Mouse (Mus musculus) frontal cortex, adult (tissue): ENCODE measurements around the gene Gspt2.
"Not testable (repeated sequence)": the region's sequence is repeated elsewhere in the genome, so short reads cannot be mapped to it uniquely, and the experiment has no call there.

Source experiments
- ATAC-seq: cut with Nextera tagmentation; 2 replicates; pipeline ENCODE4 v1.9.2; 2017; ENCODE audit warnings: mild to moderate bottlenecking, moderate library complexity, mixed read lengths; ENCODE audit not compliant: low TSS enrichment

The Gspt2 gene

DNA sequence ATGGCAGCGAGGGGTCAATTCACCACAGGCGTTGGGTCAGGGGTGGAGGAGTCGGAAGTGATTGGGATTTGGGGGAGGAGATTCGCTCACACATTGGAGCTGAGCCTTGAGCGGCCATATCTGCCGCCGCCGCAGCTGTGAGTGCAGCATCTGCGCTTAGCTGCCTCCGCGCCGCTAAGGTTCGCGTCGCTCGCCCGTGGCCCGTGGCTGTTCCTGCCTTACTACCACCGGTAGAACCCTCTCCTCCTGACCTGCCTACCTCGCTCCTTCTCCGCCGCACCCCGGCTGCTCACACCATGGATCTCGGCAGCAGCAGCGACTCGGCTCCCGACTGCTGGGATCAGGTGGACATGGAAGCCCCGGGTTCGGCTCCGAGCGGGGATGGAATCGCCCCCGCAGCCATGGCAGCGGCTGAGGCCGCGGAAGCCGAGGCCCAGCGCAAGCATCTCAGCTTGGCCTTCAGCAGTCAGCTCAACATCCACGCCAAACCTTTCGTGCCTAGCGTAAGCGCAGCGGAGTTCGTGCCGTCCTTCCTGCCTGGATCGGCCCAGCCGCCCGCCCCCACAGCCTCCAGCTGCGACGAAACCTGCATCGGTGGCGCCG, at the start of gene Gspt2:
Gspt2 (plus strand) TSS at position 109 of the 603 bp plus-strand sequence.
- peak; percentile 95 for ATAC-seq

DNA sequence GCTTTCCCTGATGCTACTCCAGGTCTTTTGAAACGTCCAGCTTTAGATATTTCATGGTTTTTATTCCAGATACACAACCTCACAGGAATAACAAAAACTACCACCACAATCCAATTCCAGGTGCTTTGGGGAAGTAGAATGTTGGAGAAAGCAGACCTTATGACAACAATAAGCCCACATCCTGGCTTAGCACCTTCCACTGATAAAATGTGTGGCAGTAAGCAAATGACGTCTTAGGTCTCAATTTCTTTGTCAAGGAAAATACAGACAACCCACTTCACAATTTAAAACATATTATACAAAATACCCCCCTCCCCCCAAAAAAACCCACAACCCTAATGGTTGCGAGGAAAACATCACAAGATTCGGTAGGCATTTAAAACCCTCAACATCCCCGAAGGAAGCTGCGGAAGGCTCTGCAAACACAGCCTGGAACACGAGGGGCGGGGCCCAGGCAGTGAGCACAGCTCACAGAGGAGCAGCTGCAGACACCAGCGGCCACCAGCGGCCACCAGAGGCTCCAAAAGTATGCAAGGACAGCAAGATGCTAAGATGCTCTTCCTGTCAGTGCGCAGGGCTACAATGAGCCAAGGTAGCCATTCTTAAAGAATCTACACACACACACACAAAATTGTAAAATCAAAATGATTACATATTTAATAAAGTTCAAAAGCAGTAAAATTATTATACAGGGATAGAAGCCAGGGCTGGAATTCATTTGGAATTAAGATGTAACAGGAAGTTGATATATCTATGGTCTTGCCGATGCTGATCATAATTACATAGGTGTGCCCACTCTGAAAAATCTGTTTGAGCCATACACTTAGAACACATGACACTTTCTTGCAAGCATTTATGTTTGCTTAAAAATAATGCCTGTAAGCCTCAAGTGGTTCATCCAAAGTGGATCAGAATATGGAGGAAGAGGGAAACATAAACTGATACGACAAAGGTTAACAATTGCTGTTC, 10.8 kb upstream of the Gspt2 start:
- peak; percentile 100 for ATAC-seq

DNA sequence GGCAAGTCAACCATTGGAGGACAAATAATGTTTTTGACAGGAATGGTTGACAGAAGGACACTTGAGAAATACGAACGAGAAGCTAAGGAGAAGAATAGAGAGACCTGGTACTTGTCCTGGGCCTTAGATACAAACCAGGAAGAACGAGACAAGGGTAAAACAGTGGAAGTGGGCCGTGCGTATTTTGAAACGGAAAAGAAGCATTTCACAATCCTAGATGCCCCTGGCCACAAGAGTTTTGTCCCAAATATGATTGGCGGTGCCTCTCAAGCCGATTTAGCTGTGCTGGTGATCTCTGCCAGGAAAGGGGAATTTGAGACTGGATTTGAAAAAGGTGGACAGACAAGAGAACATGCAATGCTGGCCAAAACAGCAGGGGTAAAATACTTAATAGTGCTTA, 1.0 kb downstream of the Gspt2 start:
- no peak for ATAC-seq

DNA sequence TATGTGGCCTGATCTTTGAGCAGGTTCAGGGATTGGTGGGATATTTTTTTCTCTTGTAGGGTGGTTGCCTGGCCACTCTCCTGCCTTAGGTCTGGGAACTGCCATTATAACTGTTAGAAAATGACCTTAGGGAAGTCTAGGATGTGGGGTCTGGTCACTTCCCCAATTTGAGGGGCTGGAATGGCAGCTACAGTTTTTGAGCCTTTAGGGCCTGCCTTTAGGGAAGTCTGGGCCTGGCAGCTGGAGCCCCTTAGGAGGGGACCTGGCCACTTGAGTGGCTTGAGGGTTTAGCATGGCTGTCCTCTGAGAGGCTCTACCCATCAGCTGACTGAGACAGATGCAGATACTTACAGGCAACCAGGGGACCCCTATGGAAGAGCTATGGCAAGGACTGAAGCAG, 12.7 kb downstream of the Gspt2 start:
- no peak for ATAC-seq

GRCm38 (mm10) chrX:94657734-94658133, 21.9 kb downstream of the Gspt2 start:
- ATAC-seq: no peak

DNA sequence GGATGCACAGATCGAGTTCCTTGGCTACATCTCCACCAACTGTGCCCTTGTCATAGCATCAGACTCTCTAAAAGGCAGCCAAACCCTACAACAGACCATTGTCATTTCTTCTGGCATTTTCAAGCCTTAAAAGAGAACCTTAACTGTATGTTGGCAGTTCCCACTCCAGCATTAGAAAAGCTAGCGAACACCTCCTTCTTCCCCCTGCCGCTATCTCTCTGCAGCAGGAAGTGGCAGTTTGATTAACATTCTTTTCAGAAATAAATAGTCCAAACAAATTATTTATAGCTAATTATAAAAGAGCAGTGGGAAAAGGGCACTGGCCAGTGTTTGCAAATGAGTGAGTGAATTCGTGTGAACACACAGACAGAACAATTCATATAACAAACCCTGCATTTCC, 34.9 kb downstream of the Gspt2 start:
- no peak for ATAC-seq

- ATAC-seq: no peak
Measured at GRCm38 (mm10) chrX:94674977-94675376, 39.1 kb downstream of the Gspt2 start.

DNA sequence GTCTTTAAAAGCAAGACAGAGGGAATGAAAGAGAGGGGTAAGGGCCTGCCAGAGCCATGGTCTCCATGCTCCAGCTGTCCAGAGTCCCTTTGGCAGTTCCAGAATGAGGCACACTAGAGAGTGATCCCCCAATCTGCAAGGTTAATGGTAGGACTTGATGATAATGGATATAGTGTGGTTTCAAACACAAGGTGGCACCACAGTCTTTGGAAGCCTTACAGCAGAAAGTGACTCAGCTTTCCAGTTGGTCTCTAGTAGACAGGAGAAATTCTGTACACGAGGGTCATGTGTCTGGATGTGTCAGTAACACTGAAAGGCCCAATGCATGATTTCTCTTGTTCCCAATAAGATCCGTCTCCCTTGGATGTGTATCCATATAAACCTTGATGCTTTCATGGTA, 45.7 kb downstream of the Gspt2 start:
- not testable (repeated sequence) for ATAC-seq

DNA sequence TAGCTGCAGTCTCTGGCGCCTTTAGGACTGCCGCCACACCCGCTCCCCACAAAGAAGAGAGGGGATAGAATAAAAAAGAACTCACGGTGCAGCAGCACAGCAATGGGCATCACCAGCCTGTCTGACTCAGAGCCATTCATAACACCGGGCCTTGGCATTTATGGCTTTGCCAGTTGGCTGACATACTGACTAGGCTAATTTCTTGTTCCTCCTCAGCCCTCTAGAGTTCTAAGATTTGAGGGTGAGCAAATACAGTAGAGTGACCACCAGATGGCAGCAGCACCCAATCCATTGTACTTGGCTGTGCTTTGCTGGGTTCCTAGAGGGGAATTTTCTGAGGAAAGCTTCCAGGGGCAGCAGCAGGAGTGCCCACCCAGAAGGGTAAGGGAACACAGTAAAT, 53.7 kb downstream of the Gspt2 start:
- ATAC-seq: peak; percentile 91
